Mouse (Mus musculus): ENCODE results near the gene Tpx2. TPM values are rescaled to one million over a fixed set of nuclear protein-coding genes. Genes with fewer than 3 reads are reported as not detected.

The Tpx2 gene
- polyA plus RNA-seq, 1 experiment from 2014 or later, result 95.3 TPM

GRCm38 (mm10) chr2:152928219-152928987, 80.6 kb downstream of the Tpx2 start:
- no peaks in the 10 kb centered on the region for H3K36me3 ChIP-seq (ENCODE audit: control insufficient read depth, insufficient read depth, low read length)
- no peaks in the 10 kb centered on the region for H3K27me3 ChIP-seq (ENCODE audit: control insufficient read depth, insufficient read depth, low read length)
- ATAC-seq (ENCODE audit: insufficient number of reproducible peaks, insufficient read depth, low FRiP score, low read depth), result no peak
- H3K4me1 ChIP-seq (ENCODE audit: control insufficient read depth, insufficient read depth, low read length), result peaks cover 8% of the 10 kb centered on the region
- peak overlapping the region; percentile 63 for H3K27ac ChIP-seq (ENCODE audit: low read length)
- H3K4me3 ChIP-seq (ENCODE audit: low read depth, low read length), result no peak overlapping the region
- H3K4me2 ChIP-seq (replicated peaks; ENCODE audit: low read depth, low read length), result no peak overlapping the region
- WGBS, result 40% methylated on average over 14 of the region's 14 CpGs
- H3K9ac ChIP-seq (replicated peaks; ENCODE audit: low read depth, low read length), result no peak overlapping the region
- H3K9me3 ChIP-seq (ENCODE audit: control insufficient read depth, low read depth, low read length), result no peaks in the 10 kb centered on the region

GRCm38 (mm10) chr2:152928988-152929370, 81.2 kb downstream of the Tpx2 start:
- Histone ChIP-seq H3K9ac (replicated peaks; ENCODE audit: low read depth, low read length) (no peak overlapping the region), H3K27me3 (ENCODE audit: control insufficient read depth, insufficient read depth, low read length) (no peaks in the 10 kb centered on the region), H3K4me3 (ENCODE audit: low read depth, low read length) (no peak overlapping the region), H3K36me3 (ENCODE audit: control insufficient read depth, insufficient read depth, low read length) (no peaks in the 10 kb centered on the region), H3K27ac (ENCODE audit: low read length) (peak overlapping the region; percentile 63; the same call in 1 of the 2 replicates), H3K4me2 (replicated peaks; ENCODE audit: low read depth, low read length) (no peak overlapping the region), H3K4me1 (ENCODE audit: control insufficient read depth, insufficient read depth, low read length) (peaks cover 8% of the 10 kb centered on the region), H3K9me3 (ENCODE audit: control insufficient read depth, low read depth, low read length) (no peaks in the 10 kb centered on the region)
- WGBS, result 64% methylated on average over 3 of the region's 3 CpGs
- no peak for ATAC-seq (ENCODE audit: insufficient number of reproducible peaks, insufficient read depth, low FRiP score, low read depth)

- Histone ChIP-seq H3K9ac (replicated peaks; ENCODE audit: low read depth, low read length) (no peak overlapping the region), H3K4me2 (replicated peaks; ENCODE audit: low read depth, low read length) (no peak overlapping the region), H3K9me3 (ENCODE audit: control insufficient read depth, low read depth, low read length) (no peaks in the 10 kb centered on the region), H3K36me3 (ENCODE audit: control insufficient read depth, insufficient read depth, low read length) (no peaks in the 10 kb centered on the region), H3K27ac (ENCODE audit: low read length) (no peak overlapping the region), H3K4me3 (ENCODE audit: low read depth, low read length) (no peak overlapping the region), H3K4me1 (ENCODE audit: control insufficient read depth, insufficient read depth, low read length) (peaks cover 8% of the 10 kb centered on the region), H3K27me3 (ENCODE audit: control insufficient read depth, insufficient read depth, low read length) (no peaks in the 10 kb centered on the region)
- WGBS, result 38% methylated on average over 2 of the region's 2 CpGs
- ATAC-seq (ENCODE audit: insufficient number of reproducible peaks, insufficient read depth, low FRiP score, low read depth), result no peak
Measured at GRCm38 (mm10) chr2:152930276-152930675, 82.5 kb downstream of the Tpx2 start.

GRCm38 (mm10) chr2:152931456-152932160, 83.8 kb downstream of the Tpx2 start:
- Histone ChIP-seq H3K36me3 (ENCODE audit: control insufficient read depth, insufficient read depth, low read length) (no peaks in the 10 kb centered on the region), H3K4me3 (ENCODE audit: low read depth, low read length) (no peak overlapping the region), H3K4me2 (replicated peaks; ENCODE audit: low read depth, low read length) (no peak overlapping the region; the same call in 1 of the 2 replicates), H3K27ac (ENCODE audit: low read length) (no peak overlapping the region), H3K27me3 (ENCODE audit: control insufficient read depth, insufficient read depth, low read length) (no peaks in the 10 kb centered on the region), H3K9ac (replicated peaks; ENCODE audit: low read depth, low read length) (no peak overlapping the region), H3K4me1 (ENCODE audit: control insufficient read depth, insufficient read depth, low read length) (peaks cover 2% of the 10 kb centered on the region; the same call in 1 of the 2 replicates), H3K9me3 (ENCODE audit: control insufficient read depth, low read depth, low read length) (no peaks in the 10 kb centered on the region)
- no peak for ATAC-seq (ENCODE audit: insufficient number of reproducible peaks, insufficient read depth, low FRiP score, low read depth)
- 66% methylated on average over 12 of the region's 12 CpGs for WGBS

GRCm38 (mm10) chr2:152933048-152933447, 85.3 kb downstream of the Tpx2 start, which contains the start of gene Foxs1:
Gene Foxs1, minus strand, starts transcription at chr2:152933208.
- H3K27ac ChIP-seq (ENCODE audit: low read length), result no peak within 1 kb of the TSS
- peaks cover 2% of the 10 kb centered on the region; the same call in 1 of the 2 replicates for H3K4me1 ChIP-seq (ENCODE audit: control insufficient read depth, insufficient read depth, low read length)
- no peak within 1 kb of the TSS for H3K9ac ChIP-seq (replicated peaks; ENCODE audit: low read depth, low read length)
- H3K4me2 ChIP-seq (replicated peaks; ENCODE audit: low read depth, low read length), result no peak within 1 kb of the TSS; the same call in 1 of the 2 replicates
- H3K4me3 ChIP-seq (ENCODE audit: low read depth, low read length), result no peak within 1 kb of the TSS
- H3K27me3 ChIP-seq (ENCODE audit: control insufficient read depth, insufficient read depth, low read length), result no peaks in the 10 kb centered on the region
- H3K36me3 ChIP-seq (ENCODE audit: control insufficient read depth, insufficient read depth, low read length), result no peaks in the 10 kb centered on the region
- WGBS, result 21% methylated on average over 9 of the region's 9 CpGs
- H3K9me3 ChIP-seq (ENCODE audit: control insufficient read depth, low read depth, low read length), result no peaks in the 10 kb centered on the region
- no peak for ATAC-seq (ENCODE audit: insufficient number of reproducible peaks, insufficient read depth, low FRiP score, low read depth)

- Histone ChIP-seq H3K27ac (ENCODE audit: low read length) (no peak overlapping the region), H3K4me1 (ENCODE audit: control insufficient read depth, insufficient read depth, low read length) (no peaks in the 10 kb centered on the region), H3K36me3 (ENCODE audit: control insufficient read depth, insufficient read depth, low read length) (no peaks in the 10 kb centered on the region), H3K27me3 (ENCODE audit: control insufficient read depth, insufficient read depth, low read length) (no peaks in the 10 kb centered on the region), H3K4me3 (ENCODE audit: low read depth, low read length) (no peak overlapping the region), H3K4me2 (replicated peaks; ENCODE audit: low read depth, low read length) (no peak overlapping the region), H3K9me3 (ENCODE audit: control insufficient read depth, low read depth, low read length) (no peaks in the 10 kb centered on the region), H3K9ac (replicated peaks; ENCODE audit: low read depth, low read length) (no peak overlapping the region)
- 41% methylated on average over 5 of the region's 5 CpGs for WGBS
- no peak for ATAC-seq (ENCODE audit: insufficient number of reproducible peaks, insufficient read depth, low FRiP score, low read depth)
Measured at GRCm38 (mm10) chr2:152933614-152934013, 85.8 kb downstream of the Tpx2 start.

GRCm38 (mm10) chr2:152939846-152940245, 92.1 kb downstream of the Tpx2 start:
- no peak for ATAC-seq (ENCODE audit: insufficient number of reproducible peaks, insufficient read depth, low FRiP score, low read depth)

GRCm38 (mm10) chr2:152941106-152941505, 93.3 kb downstream of the Tpx2 start:
- no peak overlapping the region for H3K27ac ChIP-seq (ENCODE audit: low read length)
- 81% methylated on average over 6 of the region's 6 CpGs for WGBS
- no peak overlapping the region for H3K9ac ChIP-seq (replicated peaks; ENCODE audit: low read depth, low read length)
- H3K4me3 ChIP-seq (ENCODE audit: low read depth, low read length), result no peak overlapping the region
- ATAC-seq (ENCODE audit: insufficient number of reproducible peaks, insufficient read depth, low FRiP score, low read depth), result no peak
- H3K27me3 ChIP-seq (ENCODE audit: control insufficient read depth, insufficient read depth, low read length), result peaks cover 36% of the 10 kb centered on the region
- H3K36me3 ChIP-seq (ENCODE audit: control insufficient read depth, insufficient read depth, low read length), result no peaks in the 10 kb centered on the region
- H3K4me1 ChIP-seq (ENCODE audit: control insufficient read depth, insufficient read depth, low read length), result peaks cover 5% of the 10 kb centered on the region; the same call in 1 of the 2 replicates
- H3K4me2 ChIP-seq (replicated peaks; ENCODE audit: low read depth, low read length), result no peak overlapping the region
- H3K9me3 ChIP-seq (ENCODE audit: control insufficient read depth, low read depth, low read length), result no peaks in the 10 kb centered on the region

More at GRCm38 (mm10) chr2:152939846-152940245, 92.1 kb downstream of the Tpx2 start:
- Histone ChIP-seq H3K36me3 (ENCODE audit: control insufficient read depth, insufficient read depth, low read length) (no peaks in the 10 kb centered on the region), H3K9ac (replicated peaks; ENCODE audit: low read depth, low read length) (no peak overlapping the region), H3K4me3 (ENCODE audit: low read depth, low read length) (no peak overlapping the region), H3K4me1 (ENCODE audit: control insufficient read depth, insufficient read depth, low read length) (peaks cover 5% of the 10 kb centered on the region; the same call in 1 of the 2 replicates), H3K27ac (ENCODE audit: low read length) (no peak overlapping the region), H3K27me3 (ENCODE audit: control insufficient read depth, insufficient read depth, low read length) (peaks cover 25% of the 10 kb centered on the region), H3K4me2 (replicated peaks; ENCODE audit: low read depth, low read length) (no peak overlapping the region), H3K9me3 (ENCODE audit: control insufficient read depth, low read depth, low read length) (no peaks in the 10 kb centered on the region)
- 14% methylated on average over 4 of the region's 4 CpGs for WGBS
